Mouse (Mus musculus) MEL-GATA-1-ER (cell line): ENCODE results near the gene Glt28d2.
A peak's percentile ranks its signal among the peaks of the same experiment; 100 is the strongest.

Experiments used
- DNase-seq: peaks from one replicate; pipeline ENCODE4 v3.0.0-alpha.2; 2012; ENCODE audit warnings: low read depth; ENCODE audit errors: extremely low read depth

The Glt28d2 gene

DNA sequence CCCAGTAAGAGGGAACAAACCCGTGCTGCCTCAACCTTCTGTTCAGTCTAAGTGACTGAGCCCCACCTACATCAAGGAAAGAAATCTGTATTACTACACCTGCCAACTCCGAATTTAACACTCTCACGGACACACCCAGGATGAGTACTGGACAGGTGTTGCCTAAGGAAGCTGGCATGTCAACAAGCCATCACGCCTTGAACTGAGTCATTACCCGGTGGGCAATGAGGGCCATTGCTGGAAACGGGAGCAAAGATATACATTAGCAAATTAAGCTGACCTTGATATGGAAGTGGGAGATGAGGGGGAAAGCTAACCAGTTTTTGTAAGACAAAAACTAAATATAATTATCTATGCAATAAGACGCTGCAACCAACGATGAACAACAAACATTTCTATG is 7.2 kb downstream of the Glt28d2 start:
- DNase-seq: no peak

DNA sequence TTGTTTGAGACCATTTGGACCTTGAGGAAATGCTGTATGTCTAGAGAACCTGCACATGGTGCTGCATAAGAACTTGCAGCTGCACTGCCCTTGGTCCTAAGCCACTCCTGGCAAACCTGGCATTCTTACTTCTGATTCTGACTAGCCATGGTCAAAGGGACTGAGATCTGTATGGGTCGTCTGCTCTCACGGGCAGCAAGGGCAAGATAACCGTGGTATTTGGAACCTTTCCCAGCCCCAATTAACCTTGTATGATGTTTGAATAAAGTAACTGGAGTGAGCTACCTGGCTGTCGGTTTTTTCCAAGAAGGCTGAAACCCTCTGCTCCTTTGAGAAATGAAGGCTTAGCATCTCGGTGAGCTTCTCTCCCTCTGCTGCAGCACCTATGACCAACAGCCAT is 8.4 kb downstream of the Glt28d2 start:
- DNase-seq: no peak

DNA sequence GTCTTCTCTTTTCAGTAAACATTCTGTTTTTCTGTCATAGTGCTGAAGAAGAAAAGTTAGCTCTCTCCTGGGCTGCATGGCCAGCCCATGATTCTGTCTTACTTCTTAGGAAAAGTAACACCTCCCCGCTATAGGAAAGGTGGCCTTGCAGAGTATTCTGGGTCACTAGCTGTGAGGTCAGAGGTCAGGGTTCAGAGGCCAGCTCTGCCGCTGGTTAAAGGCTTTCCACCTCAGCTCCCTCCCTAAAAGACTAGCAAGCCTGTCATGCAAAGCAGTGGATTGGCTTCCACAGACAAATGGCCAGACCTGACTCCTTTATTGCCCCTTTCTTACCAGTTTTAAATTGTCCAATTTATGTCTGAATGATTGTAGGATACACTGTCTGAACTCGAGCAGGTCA is 23.3 kb downstream of the Glt28d2 start:
- DNase-seq: no peak

DNA sequence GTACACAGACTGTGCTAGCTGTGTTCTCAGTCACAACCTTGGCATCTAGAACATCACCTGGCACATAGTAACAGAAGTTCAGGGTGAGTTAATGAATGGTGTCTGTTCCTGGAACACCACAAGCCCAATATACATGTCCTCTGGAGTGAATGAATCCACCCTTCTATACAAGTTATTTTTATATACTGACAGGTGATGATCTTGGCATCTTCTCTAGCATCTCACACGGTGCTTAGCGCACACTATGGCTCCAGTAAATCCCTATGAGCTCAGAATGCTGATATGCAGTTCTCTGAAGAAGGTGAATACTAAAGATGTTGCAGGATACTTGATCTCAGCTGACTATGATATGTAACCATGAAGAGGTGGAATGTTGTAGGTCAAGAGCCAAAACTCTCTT is 24.4 kb downstream of the Glt28d2 start:
- no peak for DNase-seq

DNA sequence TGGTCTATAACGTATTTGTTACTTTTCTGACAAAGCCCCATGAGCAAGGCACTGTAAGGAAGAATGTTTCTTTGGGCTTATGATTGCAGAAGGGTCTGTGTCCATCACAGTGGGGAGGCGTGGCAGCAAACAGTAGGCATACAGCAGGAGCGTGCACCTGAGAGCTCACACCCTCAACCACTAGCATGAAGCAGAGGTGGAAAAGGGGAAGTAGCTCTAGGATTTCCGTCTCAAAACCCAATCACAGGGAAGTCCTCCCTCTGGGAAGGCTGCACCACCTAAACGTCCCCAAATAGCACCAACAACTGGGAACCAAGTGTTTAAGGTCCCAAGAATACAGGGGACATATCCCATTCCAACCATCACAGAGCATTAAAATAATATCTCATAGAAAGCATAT is 26.3 kb downstream of the Glt28d2 start:
- peak; percentile 56 for DNase-seq

DNA sequence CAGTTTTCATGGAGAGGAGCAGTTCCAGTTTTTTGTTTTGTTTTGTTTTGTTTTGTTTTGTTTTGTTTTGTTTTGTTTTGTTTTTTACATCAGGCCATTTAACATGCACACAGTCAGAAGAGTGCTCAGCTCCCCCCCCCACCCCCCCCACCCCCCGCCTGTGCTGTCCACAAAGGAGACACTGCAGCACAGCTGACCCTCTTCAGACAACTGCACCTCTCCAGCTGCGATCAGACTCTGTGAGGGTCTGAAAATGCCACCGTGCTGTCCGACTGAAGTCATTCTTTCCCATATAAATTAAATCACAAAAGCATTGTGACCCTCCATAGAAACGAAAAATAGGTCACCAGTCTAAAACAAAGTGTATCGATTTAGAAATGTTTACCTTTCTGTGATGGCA is 28.0 kb downstream of the Glt28d2 start:
- DNase-seq: no peak

DNA sequence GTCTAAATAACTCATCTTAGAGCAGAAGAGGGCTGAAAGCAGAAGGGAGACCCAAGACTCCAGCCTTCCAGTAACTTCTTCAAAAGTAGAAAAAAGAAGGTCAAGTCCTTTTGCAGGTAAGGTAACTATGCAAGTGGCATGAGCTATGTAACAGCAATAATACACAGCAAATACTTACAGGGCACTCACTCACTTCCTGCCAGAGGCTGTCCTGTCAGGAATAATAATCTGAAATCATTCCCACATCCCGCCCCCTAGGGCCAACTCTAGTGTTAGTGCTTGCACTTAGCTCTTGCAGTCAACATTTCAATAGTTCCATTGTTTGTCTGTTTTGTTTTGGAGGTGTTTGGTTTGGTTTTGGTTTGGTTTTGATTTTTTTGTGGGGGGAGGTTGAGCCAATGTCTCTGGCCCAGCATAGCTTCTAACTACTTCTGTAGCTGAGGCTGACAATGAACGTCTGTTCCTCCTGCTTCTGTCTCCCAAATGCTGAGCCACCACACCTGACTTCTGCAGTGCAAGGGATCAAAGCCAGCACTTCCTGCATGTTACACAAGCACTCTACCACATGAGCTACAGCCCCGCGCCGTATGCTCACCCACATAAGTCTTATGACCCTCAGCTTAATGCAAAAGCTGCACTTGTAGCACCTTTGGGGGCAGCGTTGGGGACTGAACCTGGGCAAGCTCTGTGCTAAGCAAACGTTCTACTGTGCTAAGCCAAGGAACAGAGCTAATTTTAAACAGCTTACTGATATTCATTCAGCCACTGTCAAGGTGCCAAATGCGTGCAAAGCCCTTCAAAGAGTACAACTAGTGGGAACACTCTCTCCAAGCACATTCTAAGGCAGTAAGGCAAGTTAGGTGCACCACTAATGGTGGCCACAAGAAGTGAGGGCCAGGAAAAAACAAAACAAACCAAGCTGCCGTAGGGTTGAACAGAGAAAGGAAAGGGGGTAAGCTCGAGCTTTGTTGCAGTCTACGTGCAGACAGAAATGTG is 28.9 kb downstream of the Glt28d2 start:
- DNase-seq: no peak

DNA sequence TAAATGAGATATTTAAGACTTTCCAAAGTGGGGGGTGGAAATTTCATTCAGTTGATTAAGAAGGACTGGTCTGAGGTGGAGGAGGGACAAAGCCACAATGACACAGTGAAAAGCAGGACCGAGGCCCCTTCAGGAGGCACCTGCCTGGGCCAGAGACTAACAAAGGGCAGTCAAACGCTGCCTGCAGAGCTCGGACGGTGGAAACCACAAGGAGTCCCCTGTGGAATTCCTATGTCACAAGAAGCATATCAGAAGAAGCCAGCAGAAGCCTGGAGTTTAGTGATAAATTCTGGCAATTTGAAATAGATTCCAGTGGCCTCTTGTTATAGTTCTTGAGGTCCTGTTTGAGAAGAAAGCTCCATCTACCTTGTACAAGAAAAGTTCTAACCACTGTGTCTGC is 30.2 kb downstream of the Glt28d2 start:
- peak; percentile 13 for DNase-seq

DNA sequence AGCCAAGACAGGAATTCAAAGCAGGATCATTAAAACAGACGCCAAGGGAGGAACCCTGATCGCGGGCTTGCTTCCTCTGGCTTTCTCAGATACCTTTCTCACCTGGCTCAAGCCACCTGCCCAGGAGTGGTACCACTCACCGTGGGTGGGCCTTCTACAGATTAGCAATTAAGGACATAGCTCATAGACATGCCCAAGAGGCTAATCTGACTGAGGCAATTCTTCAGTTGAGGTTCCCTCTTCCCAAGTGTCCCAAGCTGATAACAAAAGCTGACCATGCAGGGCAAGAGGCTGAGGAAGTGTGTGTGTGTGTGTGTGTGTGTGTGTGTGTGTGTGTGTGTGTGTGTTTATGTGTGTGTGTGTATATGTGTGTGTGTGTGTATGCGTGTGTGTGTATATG is 31.4 kb downstream of the Glt28d2 start:
- peak; percentile 39 for DNase-seq

DNA sequence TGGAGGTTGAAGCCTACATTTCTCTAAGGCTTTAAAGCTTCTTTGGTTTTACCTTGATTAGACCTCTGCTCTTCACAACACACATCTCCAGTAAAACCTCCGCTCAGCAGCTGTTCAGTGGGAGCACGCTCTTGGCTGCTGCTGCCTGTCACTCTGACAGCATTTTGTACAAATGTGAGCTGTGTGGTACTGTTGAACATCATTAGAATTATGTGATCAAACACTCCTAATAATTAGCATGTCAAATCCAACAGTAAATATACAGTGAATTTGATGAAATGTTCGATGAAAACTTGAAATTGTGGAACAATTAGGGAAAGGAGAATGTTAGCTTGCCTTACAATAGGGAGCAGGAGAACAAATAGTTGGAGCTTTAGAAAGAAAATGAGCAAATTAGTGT is 32.3 kb downstream of the Glt28d2 start:
- no peak for DNase-seq

DNA sequence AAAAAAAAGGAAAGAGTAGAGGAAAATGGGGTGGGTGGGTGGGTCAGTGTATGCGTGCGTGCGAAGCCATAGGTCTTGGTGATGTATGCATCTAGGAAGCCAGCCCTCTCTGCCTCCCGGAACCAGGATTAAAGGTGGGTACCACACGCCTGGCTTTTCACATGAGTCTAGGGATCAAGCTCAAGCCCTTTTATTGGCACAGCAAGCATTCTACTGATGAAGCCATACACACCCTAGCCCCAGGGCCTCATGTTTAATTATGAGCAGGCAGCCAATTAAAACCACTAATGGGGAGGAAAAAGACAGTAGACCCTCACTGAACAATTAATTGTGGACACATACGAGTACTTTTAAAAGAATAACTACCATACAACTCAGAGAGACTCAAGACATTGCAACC is 33.2 kb downstream of the Glt28d2 start:
- no peak for DNase-seq

DNA sequence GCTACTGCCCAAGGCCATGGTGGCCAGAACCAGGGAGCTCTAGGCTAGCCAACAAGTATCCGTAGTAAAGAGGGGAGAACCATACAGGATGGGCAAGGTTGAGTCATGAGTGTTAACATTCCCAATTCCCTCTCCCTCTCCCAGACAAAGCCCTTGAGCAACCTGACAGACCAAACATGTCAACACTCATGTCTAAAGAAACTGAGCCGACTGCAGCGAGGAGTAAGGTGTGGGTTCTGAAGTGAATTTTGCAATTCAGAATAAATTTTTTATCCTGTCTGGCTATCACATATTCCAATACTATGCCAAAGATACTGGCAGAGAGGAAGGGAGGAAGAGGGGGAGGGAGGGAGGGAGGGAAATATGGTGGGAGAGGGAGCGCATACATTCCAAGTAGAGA is 33.6 kb downstream of the Glt28d2 start:
- DNase-seq: no peak

DNA sequence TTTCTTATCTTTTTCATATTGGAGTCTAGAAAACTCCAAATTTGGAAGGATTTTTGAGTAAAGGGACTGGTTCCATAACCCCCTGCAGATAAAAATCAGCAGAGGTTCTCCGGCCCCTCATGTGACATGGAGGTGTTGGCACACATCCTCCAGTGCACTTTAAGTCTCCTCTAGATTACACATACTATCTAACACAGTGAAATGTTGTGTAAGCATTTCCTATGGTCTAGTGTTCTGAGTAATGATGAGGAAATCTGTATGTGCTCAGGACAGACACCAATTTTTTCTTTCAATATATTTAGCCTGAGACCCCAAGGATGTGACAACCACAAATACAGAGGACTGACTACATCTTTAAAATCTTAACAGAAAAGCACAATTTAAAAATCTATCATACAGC is 37.2 kb downstream of the Glt28d2 start:
- no peak for DNase-seq

DNA sequence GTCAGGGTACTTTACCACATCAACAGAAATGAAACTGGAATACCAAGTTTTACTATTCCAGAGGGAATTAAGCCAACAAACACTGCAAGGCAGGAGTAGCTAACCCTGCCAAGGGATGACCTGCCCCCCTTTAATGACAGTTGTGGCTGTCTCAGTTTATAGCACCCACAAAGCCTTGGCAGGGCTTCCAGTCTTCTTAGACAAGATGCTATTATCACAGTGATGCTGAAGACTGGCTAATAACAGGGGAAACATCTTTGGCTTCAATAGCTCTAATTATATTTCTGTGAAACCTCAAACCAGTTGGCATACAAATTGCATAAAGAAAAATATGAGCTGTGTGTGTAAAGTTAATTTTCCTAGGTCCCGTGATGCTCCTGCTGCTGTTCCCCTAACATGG is 41.0 kb downstream of the Glt28d2 start:
- no peak for DNase-seq

DNA sequence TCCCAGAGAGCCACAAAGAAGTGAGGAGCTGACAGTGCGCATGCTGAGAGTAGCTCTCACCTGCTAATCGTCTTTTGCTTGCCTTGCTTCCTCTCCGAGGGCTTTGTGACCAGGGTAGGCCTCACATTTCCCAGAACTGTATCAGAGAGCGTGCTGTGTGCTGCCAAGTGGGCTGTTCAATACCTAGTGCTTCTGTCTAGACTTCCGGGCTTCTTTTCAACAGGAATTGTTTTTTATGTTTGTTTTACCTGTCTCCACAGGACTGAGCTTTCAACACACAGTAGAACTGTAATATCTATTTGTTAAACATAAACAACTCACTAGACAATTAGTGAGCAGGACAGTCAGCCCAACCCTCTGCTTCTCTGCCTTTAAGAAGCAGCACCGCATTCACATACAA is 42.0 kb downstream of the Glt28d2 start:
- no peak for DNase-seq

DNA sequence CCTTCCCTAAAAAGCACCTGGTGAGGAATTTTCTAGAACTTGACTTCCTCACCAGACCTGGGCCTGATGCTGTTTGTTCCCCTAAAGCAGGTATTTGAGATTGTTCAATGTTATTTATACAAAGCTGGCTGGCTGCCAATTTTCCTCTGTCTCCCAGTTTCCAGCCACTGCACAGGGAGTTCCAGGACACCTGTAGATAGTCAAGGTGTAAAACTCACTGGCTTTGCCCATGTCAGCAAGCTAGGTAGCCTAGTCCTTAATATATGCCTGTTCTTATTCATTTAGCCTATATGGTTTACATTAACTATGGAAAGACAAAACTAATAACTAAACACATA is 44.5 kb downstream of the Glt28d2 start:
- DNase-seq: no peak

DNA sequence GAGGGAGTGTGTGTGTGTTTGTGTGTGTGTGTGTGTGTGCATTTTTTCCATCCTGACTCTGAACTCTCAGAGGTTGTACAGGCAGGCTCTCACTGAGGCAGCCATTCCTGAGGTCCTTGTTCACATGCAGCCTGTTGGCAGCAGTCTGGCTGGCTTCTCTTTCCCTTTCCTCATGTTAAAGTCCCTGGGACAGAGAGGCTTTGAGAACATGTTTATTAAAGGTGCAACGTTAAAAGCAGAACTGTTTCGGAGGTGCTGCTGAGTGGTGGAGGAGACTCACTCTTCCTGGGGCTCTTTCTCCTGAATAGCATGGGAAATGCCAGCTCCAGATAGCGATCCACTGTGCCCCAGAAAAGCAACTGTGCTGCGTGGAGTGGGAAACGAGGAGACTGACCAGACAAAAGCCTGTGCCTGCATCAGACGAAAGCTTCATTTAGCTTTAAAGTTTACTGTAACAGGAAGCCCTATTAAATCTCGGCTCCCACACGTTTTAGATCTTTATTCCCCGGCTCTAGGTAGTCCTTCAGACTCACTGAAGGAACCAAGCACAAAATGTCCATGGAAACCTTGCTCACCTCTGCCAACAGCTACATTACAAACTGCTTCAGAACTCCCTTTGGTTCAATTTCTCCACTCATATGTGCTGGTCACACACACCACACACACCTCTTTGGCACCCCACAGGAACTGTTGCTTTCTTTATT is 45.0 kb downstream of the Glt28d2 start:
- no peak for DNase-seq

DNA sequence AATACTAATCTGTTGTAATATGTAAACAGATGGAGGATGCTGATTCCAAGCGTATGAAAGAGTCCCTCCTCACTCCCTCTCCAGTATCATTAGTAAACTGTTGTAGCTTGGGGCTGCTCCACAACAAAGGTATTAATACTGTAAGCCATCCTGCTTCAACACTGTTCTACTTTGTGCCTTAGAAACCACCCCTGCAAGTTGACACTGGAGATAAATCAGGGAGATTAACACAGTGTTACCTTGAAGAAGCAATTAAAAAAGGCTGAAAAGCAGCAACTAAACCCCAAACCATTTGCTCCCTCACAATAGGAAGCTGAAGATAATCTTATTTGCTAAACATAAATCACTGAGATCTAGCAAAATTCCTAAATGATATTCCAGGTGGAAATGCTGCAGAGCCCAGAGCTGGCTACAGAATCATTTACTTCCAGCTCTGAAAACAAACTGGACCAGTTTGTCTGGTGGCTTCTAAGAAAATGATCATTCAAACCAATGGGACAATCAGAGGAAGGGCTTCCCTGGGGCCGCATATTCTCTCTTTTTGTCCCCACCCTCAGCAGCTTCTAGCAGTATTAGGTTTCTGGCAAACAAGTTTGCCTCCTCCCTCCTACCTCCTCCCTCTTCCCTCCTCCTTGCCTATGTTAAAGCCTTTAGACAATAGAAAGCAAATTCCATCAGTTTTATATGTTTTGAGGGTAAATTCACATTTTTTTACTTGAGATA is 45.7 kb downstream of the Glt28d2 start:
- DNase-seq: no peak

DNA sequence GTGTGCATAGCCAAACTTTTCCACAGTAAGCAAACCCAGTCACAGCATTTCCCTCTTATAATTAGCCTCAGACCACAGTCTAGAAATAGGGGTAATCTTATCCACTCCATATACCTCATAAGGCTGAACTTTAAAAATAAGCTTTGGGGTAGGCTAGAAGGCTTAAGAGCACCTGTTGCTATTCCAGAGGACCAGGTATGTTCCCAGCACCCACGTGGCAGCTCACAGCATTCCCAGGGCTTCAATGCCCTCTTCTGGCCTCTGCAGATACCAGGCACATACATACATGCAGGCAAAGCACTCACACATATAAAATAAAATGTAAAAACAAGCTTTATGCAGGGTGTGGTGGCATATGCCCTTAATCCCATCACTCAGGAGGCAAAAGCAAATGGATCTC is 53.7 kb downstream of the Glt28d2 start:
- no peak for DNase-seq

DNA sequence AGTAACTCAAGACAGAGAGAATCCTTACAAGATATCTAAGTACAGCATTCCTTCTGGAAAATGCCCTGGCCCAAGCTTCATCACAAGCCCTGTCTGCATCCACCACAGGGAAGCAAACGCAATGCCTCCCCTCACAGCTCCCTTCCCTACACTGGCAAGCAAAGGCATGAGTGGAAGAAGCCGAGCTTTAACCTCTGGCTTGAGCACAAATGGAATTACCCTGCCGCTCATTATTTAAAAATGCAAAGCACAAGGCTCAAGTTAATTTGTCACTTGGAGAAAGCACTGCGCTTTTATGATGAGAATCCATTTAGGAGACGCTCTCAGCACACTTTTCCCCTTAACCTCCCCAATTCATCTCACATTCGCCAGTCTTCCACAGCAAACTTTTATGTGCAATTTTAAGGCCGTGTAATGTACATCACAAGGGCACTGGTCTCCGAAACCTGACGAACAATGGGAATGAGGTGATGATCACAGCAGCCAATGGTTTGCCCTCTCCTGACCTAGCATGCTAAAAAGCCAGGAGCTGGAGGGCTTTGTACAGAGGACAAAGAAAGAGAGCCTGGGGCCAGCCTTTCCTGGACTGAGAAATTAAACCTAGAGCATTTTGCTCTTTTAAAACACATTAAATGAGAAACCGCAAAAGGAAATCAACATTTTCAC is 54.7 kb downstream of the Glt28d2 start:
- DNase-seq: no peak

DNA sequence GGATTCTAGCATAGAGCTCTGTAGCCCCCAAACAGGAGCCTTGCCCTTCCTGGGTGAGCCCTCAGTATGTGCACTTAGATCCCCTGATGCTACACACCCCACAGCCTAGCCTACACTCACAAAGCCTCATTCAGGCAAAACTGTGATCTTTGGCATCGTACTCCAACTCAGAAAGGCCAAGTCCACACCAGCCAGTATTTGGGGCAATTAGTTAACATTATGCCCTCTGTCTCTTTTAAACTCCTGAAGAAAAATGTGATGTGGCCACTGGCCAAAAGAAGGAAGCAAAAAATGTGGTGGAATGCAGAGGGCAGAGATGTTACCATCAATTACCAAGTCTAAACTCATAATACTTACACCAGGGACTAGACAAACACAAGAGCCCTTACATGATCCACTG is 55.5 kb downstream of the Glt28d2 start:
- no peak for DNase-seq

DNA sequence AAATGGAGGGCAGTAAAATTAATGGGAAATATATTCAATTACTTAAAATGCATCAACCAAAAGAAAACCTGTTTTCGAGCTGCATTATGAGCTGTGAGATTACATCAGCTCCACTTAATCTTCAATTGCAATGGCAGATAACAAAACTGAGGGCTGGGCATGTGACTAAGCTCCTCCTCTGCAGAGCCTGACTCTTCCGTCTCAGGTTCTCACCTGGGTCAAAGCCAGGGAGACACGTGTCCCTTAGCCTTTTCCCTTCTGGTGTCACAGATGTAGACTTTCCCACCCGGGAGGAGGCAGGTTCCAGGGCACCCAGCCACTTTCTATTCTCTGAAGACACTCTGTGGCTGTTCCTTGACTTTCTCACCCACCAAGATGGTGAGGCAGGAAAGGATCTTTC is 58.3 kb downstream of the Glt28d2 start:
- no peak for DNase-seq
